Mouse (Mus musculus): ENCODE results near the gene Hmcn1. TPM values are rescaled to one million over a fixed set of nuclear protein-coding genes. Genes with fewer than 3 reads are reported as not detected.

Hmcn1 gene
- polyA plus RNA-seq, 1 experiment, result not detected

DNA sequence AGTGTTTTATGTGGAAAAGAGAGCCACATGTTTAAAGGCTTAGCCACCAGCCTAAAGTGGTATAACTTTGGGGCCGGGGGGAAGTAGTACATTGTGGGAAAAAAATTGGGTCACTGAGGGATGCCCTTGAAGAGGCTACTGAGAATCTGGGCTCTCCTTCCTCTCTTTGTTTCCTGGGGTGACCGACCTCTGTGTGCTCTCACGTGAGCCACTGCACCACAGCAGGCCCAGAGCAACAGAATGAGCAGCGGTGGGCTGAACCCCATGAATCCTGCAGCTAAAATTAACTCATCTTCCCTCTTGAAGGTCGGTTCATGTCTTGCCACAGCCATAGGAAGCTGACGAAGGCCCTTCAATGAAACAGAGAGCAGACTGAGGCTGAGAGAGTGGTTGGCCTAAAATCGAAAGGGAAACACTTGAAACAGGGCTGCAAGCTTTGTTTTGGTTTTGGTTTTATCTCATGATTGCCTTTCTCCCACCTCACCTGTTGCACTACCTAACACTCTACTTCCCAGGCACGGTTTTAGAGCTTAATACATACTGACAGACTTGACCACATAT lies 8.7 kb upstream of the Hmcn1 start:
- TF ChIP-seq GATA1 (IDR thresholded peaks at IDR 0.05; ENCODE audit: low read length) (no peak), TAL1 (IDR thresholded peaks at IDR 0.05; ENCODE audit: low read length) (no peak)
- no peak overlapping the region for H3K4me3 ChIP-seq (replicated peaks)

GRCm38 (mm10) chr1:151000714-151001113 lies 7.5 kb upstream of the Hmcn1 start:
- no peak overlapping the region for H3K4me3 ChIP-seq (replicated peaks)
- H3K36me3 ChIP-seq (ENCODE audit: control insufficient read depth), result no peaks in the 10 kb centered on the region
- H3K9me3 ChIP-seq (ENCODE audit: control insufficient read depth, low read length), result no peaks in the 10 kb centered on the region
- H3K4me1 ChIP-seq (ENCODE audit: control insufficient read depth), result no peaks in the 10 kb centered on the region
- TF ChIP-seq GATA1 (IDR thresholded peaks at IDR 0.05; ENCODE audit: low read length) (no peak), TAL1 (IDR thresholded peaks at IDR 0.05; ENCODE audit: low read length) (no peak)
- H3K27me3 ChIP-seq (ENCODE audit: control insufficient read depth), result no peaks in the 10 kb centered on the region

More for the DNA sequence above, 8.7 kb upstream of the Hmcn1 start:
- Histone ChIP-seq H3K27me3 (ENCODE audit: control insufficient read depth) (no peaks in the 10 kb centered on the region), H3K4me1 (ENCODE audit: control insufficient read depth) (no peaks in the 10 kb centered on the region), H3K9me3 (ENCODE audit: control insufficient read depth, low read length) (no peaks in the 10 kb centered on the region), H3K36me3 (ENCODE audit: control insufficient read depth) (no peaks in the 10 kb centered on the region)

DNA sequence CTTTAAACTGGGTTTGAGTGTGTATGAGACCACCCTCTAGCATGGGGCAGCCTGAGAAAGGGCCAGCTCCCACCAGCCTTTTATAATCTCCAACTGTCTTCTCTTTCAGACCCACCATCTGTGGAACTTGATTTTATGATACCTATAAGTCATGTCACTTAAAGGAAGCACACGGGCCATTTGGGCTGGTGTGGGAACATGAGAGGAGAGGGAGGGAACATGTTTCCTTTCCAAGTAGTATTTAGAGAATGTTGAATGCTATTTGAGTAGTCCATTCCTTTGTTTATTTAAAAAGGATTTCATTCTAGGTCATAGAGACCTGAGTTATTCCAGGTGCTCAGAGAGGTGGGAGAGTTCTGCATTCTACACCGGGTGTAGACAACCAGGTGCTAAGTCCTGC lies 1.4 kb upstream of the Hmcn1 start:
- no peaks in the 10 kb centered on the region for H3K36me3 ChIP-seq (ENCODE audit: control insufficient read depth)
- H3K4me1 ChIP-seq (ENCODE audit: control insufficient read depth), result no peaks in the 10 kb centered on the region
- TF ChIP-seq TAL1 (IDR thresholded peaks at IDR 0.05; ENCODE audit: low read length) (no peak), GATA1 (IDR thresholded peaks at IDR 0.05; ENCODE audit: low read length) (no peak)
- H3K27me3 ChIP-seq (ENCODE audit: control insufficient read depth), result peaks cover 24% of the 10 kb centered on the region
- H3K4me3 ChIP-seq (replicated peaks), result no peak overlapping the region
- no peaks in the 10 kb centered on the region for H3K9me3 ChIP-seq (ENCODE audit: control insufficient read depth, low read length)

GRCm38 (mm10) chr1:150992711-150993161 lies 499 bp downstream of the Hmcn1 start:
- Histone ChIP-seq H3K4me3 (replicated peaks) (peak overlapping the region; percentile 20), H3K9me3 (ENCODE audit: control insufficient read depth, low read length) (no peaks in the 10 kb centered on the region), H3K36me3 (ENCODE audit: control insufficient read depth) (no peaks in the 10 kb centered on the region), H3K4me1 (ENCODE audit: control insufficient read depth) (no peaks in the 10 kb centered on the region), H3K27me3 (ENCODE audit: control insufficient read depth) (peaks cover 24% of the 10 kb centered on the region)
- TF ChIP-seq TAL1 (IDR thresholded peaks at IDR 0.05; ENCODE audit: low read length) (no peak), GATA1 (IDR thresholded peaks at IDR 0.05; ENCODE audit: low read length) (no peak)

- peaks cover 24% of the 10 kb centered on the region for H3K27me3 ChIP-seq (ENCODE audit: control insufficient read depth)
- H3K9me3 ChIP-seq (ENCODE audit: control insufficient read depth, low read length), result no peaks in the 10 kb centered on the region
- H3K36me3 ChIP-seq (ENCODE audit: control insufficient read depth), result no peaks in the 10 kb centered on the region
- H3K4me3 ChIP-seq (replicated peaks), result peak overlapping the region; percentile 5
- TF ChIP-seq GATA1 (IDR thresholded peaks at IDR 0.05; ENCODE audit: low read length), result no peak
- no peak for TF ChIP-seq TAL1 (IDR thresholded peaks at IDR 0.05; ENCODE audit: low read length)
- no peaks in the 10 kb centered on the region for H3K4me1 ChIP-seq (ENCODE audit: control insufficient read depth)
These were observed 1.3 kb downstream of the Hmcn1 start for GRCm38 (mm10) chr1:150991745-150992554.

GRCm38 (mm10) chr1:150984888-150985287 lies 8.3 kb downstream of the Hmcn1 start:
- H3K4me3 ChIP-seq (replicated peaks), result no peak overlapping the region
- H3K4me1 ChIP-seq (ENCODE audit: control insufficient read depth), result no peaks in the 10 kb centered on the region
- no peaks in the 10 kb centered on the region for H3K36me3 ChIP-seq (ENCODE audit: control insufficient read depth)
- no peaks in the 10 kb centered on the region for H3K9me3 ChIP-seq (ENCODE audit: control insufficient read depth, low read length)
- no peaks in the 10 kb centered on the region for H3K27me3 ChIP-seq (ENCODE audit: control insufficient read depth)
- TF ChIP-seq TAL1 (IDR thresholded peaks at IDR 0.05; ENCODE audit: low read length) (no peak), GATA1 (IDR thresholded peaks at IDR 0.05; ENCODE audit: low read length) (no peak)

DNA sequence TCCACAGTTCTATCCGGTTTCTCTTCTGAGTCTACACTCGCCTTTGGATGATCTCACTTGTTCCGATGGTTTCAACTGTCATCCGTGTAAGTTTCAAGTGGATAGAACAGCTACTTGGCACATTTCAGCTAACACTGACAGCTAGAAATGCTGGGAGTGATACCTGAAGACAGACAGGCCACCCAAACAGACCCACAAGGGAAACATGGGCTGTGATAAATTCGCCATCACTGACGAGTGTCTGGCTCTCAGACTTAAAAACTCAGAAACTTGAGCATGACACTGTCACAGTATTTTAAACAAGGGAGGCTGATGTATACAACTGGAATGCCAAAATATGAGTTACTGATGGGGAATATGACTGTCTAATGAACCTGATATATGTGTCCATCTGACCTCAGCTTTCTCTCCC lies 9.1 kb downstream of the Hmcn1 start:
- no peaks in the 10 kb centered on the region for H3K4me1 ChIP-seq (ENCODE audit: control insufficient read depth)
- no peak for TF ChIP-seq GATA1 (IDR thresholded peaks at IDR 0.05; ENCODE audit: low read length)
- no peak for TF ChIP-seq TAL1 (IDR thresholded peaks at IDR 0.05; ENCODE audit: low read length)
- no peak overlapping the region for H3K4me3 ChIP-seq (replicated peaks)
- no peaks in the 10 kb centered on the region for H3K9me3 ChIP-seq (ENCODE audit: control insufficient read depth, low read length)
- no peaks in the 10 kb centered on the region for H3K27me3 ChIP-seq (ENCODE audit: control insufficient read depth)
- no peaks in the 10 kb centered on the region for H3K36me3 ChIP-seq (ENCODE audit: control insufficient read depth)

DNA sequence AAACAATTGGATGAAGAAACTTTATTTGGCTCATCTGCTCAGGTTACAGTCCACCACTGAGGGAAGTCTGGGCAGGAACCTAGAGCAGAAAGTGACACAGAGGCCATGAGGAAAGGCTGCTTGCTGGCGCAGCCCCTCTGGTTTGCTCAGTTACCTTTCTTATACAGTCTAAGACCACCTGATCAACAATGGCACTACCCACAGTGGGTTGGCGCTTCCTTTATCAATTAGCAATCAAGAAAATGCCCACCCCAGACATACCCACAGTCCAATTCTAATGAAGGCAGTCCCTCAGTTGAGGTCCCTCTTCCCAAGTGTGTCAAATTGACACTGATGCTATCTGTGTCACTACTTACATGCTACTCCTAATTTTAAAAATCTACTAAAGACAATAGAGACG lies 14.6 kb downstream of the Hmcn1 start:
- TF ChIP-seq TAL1 (IDR thresholded peaks at IDR 0.05; ENCODE audit: low read length) (no peak), GATA1 (IDR thresholded peaks at IDR 0.05; ENCODE audit: low read length) (no peak)
- Histone ChIP-seq H3K4me3 (replicated peaks) (no peak overlapping the region), H3K36me3 (ENCODE audit: control insufficient read depth) (no peaks in the 10 kb centered on the region), H3K4me1 (ENCODE audit: control insufficient read depth) (no peaks in the 10 kb centered on the region), H3K9me3 (ENCODE audit: control insufficient read depth, low read length) (no peaks in the 10 kb centered on the region), H3K27me3 (ENCODE audit: control insufficient read depth) (no peaks in the 10 kb centered on the region)

DNA sequence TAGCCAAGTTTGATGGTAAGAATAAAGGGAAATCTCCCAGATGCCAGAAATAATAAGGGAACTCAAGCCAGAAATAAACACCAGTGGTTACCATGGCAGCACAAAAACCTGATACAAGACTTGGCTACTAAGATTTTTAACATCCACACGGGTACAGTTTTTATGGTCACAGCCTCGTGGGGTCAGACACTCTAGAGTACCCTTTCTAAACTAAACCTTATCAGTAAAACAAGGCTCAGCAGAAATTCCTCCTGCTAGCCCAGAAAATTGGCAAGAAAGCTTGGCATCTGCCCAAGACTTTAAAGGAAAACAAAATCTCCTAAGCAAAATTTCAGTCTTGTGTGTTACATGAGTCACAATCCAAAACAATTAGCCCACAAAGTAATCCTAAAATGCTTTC lies 17.0 kb downstream of the Hmcn1 start:
- Histone ChIP-seq H3K9me3 (ENCODE audit: control insufficient read depth, low read length) (no peaks in the 10 kb centered on the region), H3K4me3 (replicated peaks) (no peak overlapping the region), H3K36me3 (ENCODE audit: control insufficient read depth) (no peaks in the 10 kb centered on the region), H3K27me3 (ENCODE audit: control insufficient read depth) (no peaks in the 10 kb centered on the region), H3K4me1 (ENCODE audit: control insufficient read depth) (no peaks in the 10 kb centered on the region)
- no peak for TF ChIP-seq TAL1 (IDR thresholded peaks at IDR 0.05; ENCODE audit: low read length)
- no peak for TF ChIP-seq GATA1 (IDR thresholded peaks at IDR 0.05; ENCODE audit: low read length)
